Mouse (Mus musculus) intestine, embryonic 15.5 days (tissue): ENCODE data around the gene Ctdsp2. TPM values are rescaled to one million over a fixed set of nuclear protein-coding genes. Genes with fewer than 3 reads are reported as not detected.
A peak's percentile ranks its signal among the peaks of the same experiment; 100 is the strongest.

ENCODE experiments used
- ATAC-seq: fragments of 200-750 bp; cut with Nextera tagmentation; 2 replicates; pipeline ENCODE4 v1.8.0; 2017; ENCODE audit warnings: moderate TSS enrichment, moderate library complexity
- H3K27ac ChIP-seq: fragments of 300-500 bp; sonication (generic); 2 replicates; pipeline ENCODE4 v1.5.1; 2015; ENCODE audit warnings: mild to moderate bottlenecking, inconsistent platforms
- H3K27me3 ChIP-seq: fragments of 300-500 bp; sonication (generic); replicated peaks from 2 replicates; pipeline ENCODE4 v1.6.1; 2015; ENCODE audit warnings: inconsistent platforms
- H3K36me3 ChIP-seq: fragments of 300-500 bp; sonication (generic); 2 replicates; pipeline ENCODE4 v1.6.1; 2015; ENCODE audit warnings: inconsistent platforms
- H3K4me1 ChIP-seq: fragments of 300-500 bp; sonication (generic); replicated peaks from 2 replicates; pipeline ENCODE4 v1.6.1; 2015; ENCODE audit warnings: inconsistent platforms
- H3K4me2 ChIP-seq: fragments of 300-500 bp; sonication (generic); replicated peaks from 2 replicates; pipeline ENCODE4 v1.6.1; 2015; ENCODE audit warnings: mild to moderate bottlenecking, inconsistent platforms
- H3K4me3 ChIP-seq: fragments of 300-500 bp; sonication (generic); replicated peaks from 2 replicates; pipeline ENCODE4 v1.5.1; 2015; ENCODE audit warnings: inconsistent platforms
- H3K9ac ChIP-seq: fragments of 300-500 bp; sonication (generic); 2 replicates; pipeline ENCODE4 v1.6.1; 2015; ENCODE audit warnings: inconsistent platforms
- H3K9me3 ChIP-seq: fragments of 300-500 bp; sonication (generic); 2 replicates; pipeline ENCODE4 v1.6.1; 2016; ENCODE audit warnings: inconsistent platforms
- WGBS: fragments of 180-500 bp; shearing (Covaris S2); methylation state at CpG from one replicate; pipeline ENCODE4 v1.1.7; 2015; 5-methylcytosine and 5-hydroxymethylcytosine counted together
- polyA plus RNA-seq: library from polyadenylated mRNA; unstranded; fragments of >200 nt; fragmentation: Nextera tagmentation; extraction: Ambion mirVana; gene quantifications from 2 replicates; pipeline ENCODE4 v1.2.1, GENCODE M21; 2015

The Ctdsp2 gene
- polyA plus RNA-seq, 1 experiment from 2014 or later = 53.6 TPM

DNA sequence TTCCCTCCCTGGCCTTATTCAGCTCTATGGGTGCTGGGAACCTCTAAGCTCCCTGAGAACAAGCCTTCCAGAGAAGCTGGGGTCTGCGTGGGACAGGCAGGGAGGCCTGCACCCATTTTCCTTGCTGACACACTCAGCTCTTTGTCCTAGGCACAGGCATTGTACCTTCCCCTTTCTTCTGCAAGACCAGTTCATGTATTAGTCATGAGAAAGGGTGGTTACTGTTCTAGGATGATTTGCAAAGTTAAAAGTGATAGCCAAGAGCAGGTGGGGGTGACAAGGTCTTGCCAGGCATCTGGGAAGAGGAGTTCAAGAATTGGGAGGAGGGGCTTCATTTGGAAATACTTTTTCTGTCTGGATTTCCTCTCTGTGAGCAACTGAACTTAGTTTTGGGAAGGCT, 23.5 kb downstream of the Ctdsp2 start:
- H3K36me3 ChIP-seq = peaks cover 27% of the 10 kb centered on the region
- no peaks in the 10 kb centered on the region for H3K9me3 ChIP-seq
- H3K4me1 ChIP-seq = no peaks in the 10 kb centered on the region
- ATAC-seq = no peak
- H3K4me2 ChIP-seq = no peak overlapping the region
- H3K9ac ChIP-seq = no peak overlapping the region
- H3K27ac ChIP-seq = no peak overlapping the region
- H3K4me3 ChIP-seq = no peak overlapping the region
- no peaks in the 10 kb centered on the region for H3K27me3 ChIP-seq
- 86% methylated on average over 1 of the region's 1 CpGs for WGBS

DNA sequence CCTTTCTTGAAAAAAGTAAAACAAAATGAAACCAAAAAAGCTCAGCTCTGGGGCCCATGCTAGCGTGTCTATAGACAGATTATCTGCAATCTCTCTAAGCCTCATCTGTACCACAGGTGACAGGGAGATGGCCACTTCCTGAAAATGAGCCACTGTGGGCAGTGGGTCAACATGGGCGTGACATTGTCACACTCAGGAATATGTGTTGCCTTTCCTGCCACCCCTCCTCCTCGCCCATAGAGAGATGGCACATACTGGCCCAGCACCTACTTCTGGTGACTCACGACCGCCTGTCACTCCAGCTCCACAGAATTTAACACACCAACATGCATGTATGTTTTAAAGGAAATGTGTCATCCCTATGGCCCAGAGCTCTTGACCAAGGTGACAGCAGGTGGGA, 24.2 kb downstream of the Ctdsp2 start:
- Histone ChIP-seq H3K4me3 (no peak overlapping the region), H3K4me1 (no peaks in the 10 kb centered on the region), H3K9me3 (no peaks in the 10 kb centered on the region), H3K4me2 (no peak overlapping the region), H3K27ac (no peak overlapping the region), H3K9ac (no peak overlapping the region), H3K27me3 (no peaks in the 10 kb centered on the region), H3K36me3 (peaks cover 21% of the 10 kb centered on the region)
- 90% methylated on average over 5 of the region's 5 CpGs for WGBS
- no peak for ATAC-seq

DNA sequence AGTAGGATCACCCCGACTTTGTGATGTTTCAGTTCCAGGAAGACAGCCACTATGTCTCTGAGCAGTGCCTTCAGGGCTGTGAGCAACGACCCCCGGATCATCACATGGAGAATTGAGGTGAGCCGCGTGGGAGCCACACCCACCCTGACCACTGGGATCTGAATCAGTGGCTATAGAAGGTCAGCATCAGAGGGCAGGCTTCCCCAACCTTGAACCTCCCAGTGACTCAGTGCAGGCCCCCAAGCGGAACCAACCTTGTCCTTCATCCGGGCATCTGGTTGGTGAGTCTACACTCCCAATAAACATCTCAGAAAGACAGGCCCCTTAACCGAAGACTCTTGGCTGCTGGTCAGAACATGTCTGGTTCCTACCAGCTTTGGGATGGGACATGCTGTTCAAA, 24.8 kb downstream of the Ctdsp2 start:
- H3K36me3 ChIP-seq = peaks cover 15% of the 10 kb centered on the region
- no peak overlapping the region for H3K4me3 ChIP-seq
- H3K27me3 ChIP-seq = no peaks in the 10 kb centered on the region
- H3K27ac ChIP-seq = no peak overlapping the region
- H3K9ac ChIP-seq = no peak overlapping the region
- no peaks in the 10 kb centered on the region for H3K9me3 ChIP-seq
- ATAC-seq = no peak
- WGBS = 86% methylated on average over 8 of the region's 8 CpGs
- H3K4me1 ChIP-seq = no peaks in the 10 kb centered on the region
- no peak overlapping the region for H3K4me2 ChIP-seq

DNA sequence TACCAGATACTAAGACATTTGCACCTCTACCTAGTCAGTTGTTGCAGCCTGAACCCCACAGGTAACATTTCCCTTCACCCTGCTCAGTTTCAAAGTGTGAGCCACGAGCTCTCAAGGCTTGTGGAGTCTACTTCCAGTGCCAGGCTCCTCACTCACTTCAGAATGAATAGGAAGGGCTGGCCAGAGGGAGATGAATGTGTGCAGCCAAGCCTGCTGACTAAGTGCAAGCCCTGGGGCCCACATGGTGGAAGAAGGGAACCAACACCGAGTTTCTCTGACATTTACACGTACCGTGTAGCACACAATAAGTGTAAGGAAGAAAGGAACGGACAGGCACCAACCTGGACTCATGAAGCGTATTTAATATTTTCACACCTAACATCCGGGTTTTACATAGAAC, 25.3 kb downstream of the Ctdsp2 start:
- Histone ChIP-seq H3K9me3 (no peaks in the 10 kb centered on the region), H3K27me3 (no peaks in the 10 kb centered on the region), H3K4me2 (no peak overlapping the region), H3K4me1 (no peaks in the 10 kb centered on the region), H3K4me3 (no peak overlapping the region), H3K9ac (no peak overlapping the region), H3K36me3 (peaks cover 11% of the 10 kb centered on the region), H3K27ac (no peak overlapping the region)
- no peak for ATAC-seq
- WGBS = 80% methylated on average over 7 of the region's 7 CpGs

DNA sequence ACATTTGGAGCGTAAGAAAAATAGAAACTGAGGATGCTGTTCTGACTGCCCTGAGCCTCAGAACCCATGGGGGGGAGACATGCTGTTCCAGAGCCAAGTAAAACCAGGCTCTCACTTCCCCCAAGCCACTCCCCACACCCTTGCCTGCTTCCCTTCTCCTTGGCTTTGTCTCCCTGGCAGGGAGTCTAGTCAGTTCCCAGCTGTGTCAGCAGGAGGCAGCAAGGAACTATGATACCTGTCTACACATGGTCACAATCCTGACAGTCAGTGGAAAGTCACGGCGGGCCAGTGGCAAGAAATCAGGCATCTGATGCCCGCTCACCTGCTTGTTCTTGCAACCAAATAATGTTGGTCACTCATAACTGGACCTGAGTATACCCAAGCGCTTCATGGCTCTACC, 38.0 kb downstream of the Ctdsp2 start:
- Histone ChIP-seq H3K36me3 (no peaks in the 10 kb centered on the region), H3K4me1 (no peaks in the 10 kb centered on the region), H3K9ac (no peak overlapping the region), H3K27ac (no peak overlapping the region), H3K4me2 (no peak overlapping the region), H3K9me3 (no peaks in the 10 kb centered on the region), H3K4me3 (no peak overlapping the region), H3K27me3 (no peaks in the 10 kb centered on the region)
- peak; percentile 36; the same call in 1 of the 2 replicates for ATAC-seq
- 59% methylated on average over 5 of the region's 5 CpGs for WGBS

DNA sequence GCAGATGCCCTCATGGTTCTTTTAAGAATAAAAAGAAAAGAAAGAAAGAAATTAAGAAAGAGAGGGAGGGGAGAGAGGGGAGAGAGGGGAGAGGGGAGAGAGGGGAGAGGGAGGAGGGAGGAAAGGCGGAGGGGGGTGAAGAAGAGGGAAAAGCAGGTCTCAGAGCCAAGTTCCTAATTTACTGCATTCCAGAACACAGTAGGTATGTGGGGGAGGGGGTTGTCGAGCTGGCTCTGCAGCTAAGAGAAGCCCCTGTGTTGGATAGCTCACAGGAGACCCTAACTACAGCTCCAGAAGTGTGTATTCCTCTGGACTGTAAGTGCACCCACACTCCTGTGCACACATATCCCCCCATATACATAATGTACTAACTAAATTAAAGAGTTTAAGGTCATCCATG, 38.6 kb downstream of the Ctdsp2 start:
- Histone ChIP-seq H3K9me3 (no peaks in the 10 kb centered on the region), H3K4me2 (no peak overlapping the region)

DNA sequence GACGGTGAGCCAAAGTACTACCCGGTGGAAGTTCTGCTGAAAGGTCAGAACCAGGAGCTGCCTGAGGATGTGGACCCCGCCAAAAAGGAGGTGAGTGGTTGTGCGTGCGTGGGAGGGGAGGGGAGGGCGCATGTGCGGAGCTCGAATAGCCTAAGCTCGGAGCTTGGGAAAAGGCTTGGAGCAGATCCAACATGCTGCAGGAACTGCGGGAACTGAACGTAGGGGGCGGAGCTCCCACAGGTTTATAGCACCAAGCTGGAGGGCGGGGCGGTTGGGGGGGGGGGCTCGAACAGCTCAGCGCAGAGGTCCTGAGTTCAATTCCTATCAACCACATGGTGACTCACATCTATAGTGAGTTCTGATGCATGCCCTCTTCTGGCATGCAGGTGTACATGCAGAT, 39.9 kb downstream of the Ctdsp2 start:
- no peak overlapping the region for H3K27ac ChIP-seq
- peaks cover 4% of the 10 kb centered on the region; the same call in 1 of the 2 replicates for H3K36me3 ChIP-seq
- 73% methylated on average over 16 of the region's 16 CpGs for whole genome bisulfite sequencing
- H3K4me3 ChIP-seq = no peak overlapping the region
- H3K9ac ChIP-seq = no peak overlapping the region
- H3K9me3 ChIP-seq = no peaks in the 10 kb centered on the region
- H3K27me3 ChIP-seq = no peaks in the 10 kb centered on the region
- no peaks in the 10 kb centered on the region for H3K4me1 ChIP-seq
- no peak overlapping the region for H3K4me2 ChIP-seq
- no peak for ATAC-seq

More for the DNA sequence above, 38.6 kb downstream of the Ctdsp2 start:
- Histone ChIP-seq H3K9ac (no peak overlapping the region), H3K36me3 (no peaks in the 10 kb centered on the region), H3K27ac (no peak overlapping the region), H3K27me3 (no peaks in the 10 kb centered on the region), H3K4me3 (no peak overlapping the region), H3K4me1 (no peaks in the 10 kb centered on the region)
- no peak for ATAC-seq
- WGBS = 18% methylated on average over 2 of the region's 2 CpGs

DNA sequence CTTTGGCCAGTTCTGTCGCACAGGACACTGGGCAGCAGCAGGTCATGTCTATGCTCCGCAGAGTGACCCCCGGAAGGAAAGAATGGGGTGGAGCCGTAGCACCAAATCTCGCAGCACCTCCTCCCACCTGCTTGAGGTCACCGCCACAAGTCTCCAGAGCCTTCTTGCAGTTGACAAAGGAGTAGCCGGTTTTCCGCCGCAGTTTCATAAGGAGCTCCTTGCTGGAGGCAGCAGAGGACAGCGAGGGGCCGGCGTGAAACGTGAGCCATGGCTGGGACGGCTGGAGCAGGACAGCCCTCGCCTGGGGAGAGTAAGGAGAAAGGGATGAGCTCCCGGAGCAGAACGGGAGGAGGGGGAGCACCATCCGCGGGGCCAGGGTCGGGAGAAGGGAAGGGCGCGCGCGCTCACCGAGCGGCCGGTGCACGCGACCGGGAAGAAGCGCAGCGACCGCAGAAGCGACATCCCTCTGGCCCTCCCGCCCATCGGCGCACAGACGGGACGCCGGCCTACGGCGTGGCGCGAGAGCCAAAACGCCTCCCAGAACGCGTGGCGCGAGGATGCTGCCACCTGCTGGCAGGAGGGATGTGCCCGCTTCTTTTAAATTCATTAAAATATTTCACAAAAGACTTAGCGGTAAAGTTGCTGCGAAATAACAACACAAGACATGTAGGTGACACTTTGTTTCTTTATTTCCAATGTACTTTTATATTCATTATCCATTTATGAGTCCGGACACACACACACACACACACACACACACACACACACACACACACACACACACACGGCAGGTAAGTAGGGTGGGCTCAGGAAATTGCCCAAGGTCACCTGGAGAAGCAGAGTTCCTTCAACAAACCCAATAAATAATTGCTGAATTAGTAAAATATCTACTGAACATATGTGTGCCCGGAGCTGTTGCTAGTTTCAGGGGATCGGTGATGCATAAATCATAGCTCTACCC, 52.1 kb downstream of the Ctdsp2 start, which contains the start of gene Tsfm:
TSS of gene Tsfm (minus strand) at position 505 of the 961 bp plus-strand sequence.
- H3K27me3 ChIP-seq = no peaks in the 10 kb centered on the region
- peak within 1 kb of the TSS; percentile 86 for H3K9ac ChIP-seq
- WGBS = 5% methylated on average over 56 of the region's 56 CpGs
- H3K4me1 ChIP-seq = peaks cover 4% of the 10 kb centered on the region; the same call in 1 of the 2 replicates
- H3K4me3 ChIP-seq = peak within 1 kb of the TSS; percentile 80
- peak within 1 kb of the TSS; percentile 72 for H3K27ac ChIP-seq
- H3K36me3 ChIP-seq = peaks cover 13% of the 10 kb centered on the region; the same call in 1 of the 2 replicates
- H3K4me2 ChIP-seq = peak within 1 kb of the TSS; percentile 63
- peak; percentile 92 for ATAC-seq
- H3K9me3 ChIP-seq = no peaks in the 10 kb centered on the region

DNA sequence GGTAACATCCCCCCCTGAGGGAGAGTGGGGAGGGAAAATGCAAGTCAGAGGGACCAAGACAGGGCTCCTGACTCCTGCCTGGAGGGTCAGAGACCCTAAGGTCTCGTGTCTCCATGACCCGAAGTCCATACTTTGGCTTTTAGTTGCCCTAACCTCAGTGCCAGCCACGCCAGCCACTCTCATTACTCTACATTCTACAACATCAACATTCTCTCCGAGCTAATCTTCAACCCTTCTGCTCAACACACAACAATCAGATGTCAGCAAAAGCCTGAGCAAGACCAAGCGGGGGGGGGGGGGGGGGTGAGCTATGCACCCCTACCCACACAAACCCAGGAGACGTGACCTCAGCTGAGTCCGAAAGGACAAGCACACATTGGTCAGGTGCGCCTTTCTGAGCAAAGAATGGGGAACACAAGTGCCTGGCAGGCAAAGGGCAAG, 54.8 kb downstream of the Ctdsp2 start:
- peaks cover 4% of the 10 kb centered on the region; the same call in 1 of the 2 replicates for H3K4me1 ChIP-seq
- H3K9ac ChIP-seq = no peak overlapping the region
- 80% methylated on average over 8 of the region's 8 CpGs for WGBS
- no peak overlapping the region for H3K4me3 ChIP-seq
- no peaks in the 10 kb centered on the region for H3K9me3 ChIP-seq
- no peak overlapping the region for H3K4me2 ChIP-seq
- H3K27ac ChIP-seq = no peak overlapping the region
- ATAC-seq = no peak
- H3K36me3 ChIP-seq = 0 out of 2 replicates have a peak, but pooled peaks cover 1% of the 10 kb centered on the region
- no peaks in the 10 kb centered on the region for H3K27me3 ChIP-seq

DNA sequence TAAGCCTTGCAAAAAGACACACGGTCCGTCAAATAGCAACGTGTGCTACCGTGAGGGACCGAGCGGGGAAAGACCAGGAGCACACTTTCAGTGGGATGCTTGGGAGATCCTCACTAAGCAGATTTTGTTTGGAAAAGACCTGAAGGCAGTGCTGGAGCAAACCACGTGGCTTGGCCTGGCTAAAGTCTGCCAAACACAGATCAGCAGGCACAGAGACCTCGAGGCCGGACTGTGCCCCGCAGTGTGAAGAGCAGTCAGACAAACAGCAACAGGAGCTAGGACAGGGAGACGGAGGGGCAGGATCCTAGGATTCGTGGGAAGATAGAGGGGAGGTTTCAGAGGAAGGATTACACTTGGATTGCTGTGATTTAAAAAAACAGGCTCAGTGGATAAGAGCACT, 57.8 kb downstream of the Ctdsp2 start:
- H3K27ac ChIP-seq = no peak overlapping the region
- H3K9me3 ChIP-seq = no peaks in the 10 kb centered on the region
- no peak overlapping the region for H3K4me3 ChIP-seq
- WGBS = 76% methylated on average over 12 of the region's 12 CpGs
- H3K4me2 ChIP-seq = no peak overlapping the region
- H3K4me1 ChIP-seq = peaks cover 5% of the 10 kb centered on the region; the same call in 1 of the 2 replicates
- no peaks in the 10 kb centered on the region for H3K36me3 ChIP-seq
- no peak overlapping the region for H3K9ac ChIP-seq
- ATAC-seq = no peak
- 0 out of 2 replicates have a peak, but pooled peaks cover 3% of the 10 kb centered on the region for H3K27me3 ChIP-seq

DNA sequence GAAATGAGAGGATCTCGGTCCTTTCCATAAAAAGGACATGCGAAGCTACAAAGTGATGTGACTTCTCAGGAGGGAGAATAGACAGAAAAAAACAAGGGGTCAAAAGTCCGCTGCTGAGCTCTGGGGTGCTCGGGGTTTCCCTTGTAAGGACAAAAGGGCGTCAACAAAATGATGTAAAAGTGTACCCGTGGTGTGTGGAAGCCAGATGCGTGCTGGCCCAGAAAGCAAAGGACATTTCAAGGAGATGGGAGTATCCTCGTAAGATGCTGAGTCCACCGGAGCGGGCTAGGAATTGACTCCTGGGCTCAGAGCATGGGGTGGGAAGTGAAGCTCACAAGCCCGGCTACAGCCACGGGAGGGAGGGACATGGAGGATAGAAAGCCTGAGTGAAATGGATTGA, 59.1 kb downstream of the Ctdsp2 start:
- Histone ChIP-seq H3K9ac (no peak overlapping the region), H3K27ac (no peak overlapping the region), H3K36me3 (no peaks in the 10 kb centered on the region), H3K4me3 (no peak overlapping the region), H3K9me3 (no peaks in the 10 kb centered on the region), H3K27me3 (0 out of 2 replicates have a peak, but pooled peaks cover 3% of the 10 kb centered on the region), H3K4me2 (no peak overlapping the region), H3K4me1 (peaks cover 9% of the 10 kb centered on the region)
- WGBS = 75% methylated on average over 12 of the region's 12 CpGs
- ATAC-seq = no peak

DNA sequence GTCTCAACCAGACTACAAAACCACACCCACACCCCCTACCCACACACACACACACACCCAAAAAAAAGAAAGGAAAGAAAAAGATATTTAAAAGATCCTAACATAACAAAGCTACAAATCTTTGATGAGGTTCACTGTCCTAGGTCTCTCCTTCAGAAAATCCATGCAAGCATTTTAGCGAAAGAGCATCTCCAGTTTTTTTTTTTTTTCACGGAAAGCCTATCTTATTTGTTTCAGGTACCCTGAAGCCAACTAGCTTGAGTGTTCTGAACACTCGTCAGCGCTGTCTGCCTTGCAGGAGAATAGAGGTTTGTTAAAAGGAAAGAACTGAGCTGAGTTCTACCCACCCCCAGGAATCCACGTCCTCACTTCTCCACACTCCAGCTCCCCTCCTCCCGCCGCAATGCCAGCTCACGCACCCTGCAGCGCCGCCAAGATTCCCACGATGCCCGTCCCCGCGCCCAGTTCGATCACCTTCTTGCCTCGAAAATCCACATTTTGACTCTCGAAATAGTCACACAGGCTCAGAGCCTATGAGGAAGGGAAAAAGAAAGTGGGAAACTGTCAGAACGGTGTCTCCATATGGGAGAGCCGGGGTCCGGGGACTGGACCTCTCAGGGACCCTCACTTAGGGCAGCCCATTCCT, 62.2 kb downstream of the Ctdsp2 start:
- H3K9ac ChIP-seq = peak overlapping the region; percentile 69
- H3K4me2 ChIP-seq = peak overlapping the region; percentile 97
- H3K4me3 ChIP-seq = peak overlapping the region; percentile 85
- H3K36me3 ChIP-seq = no peaks in the 10 kb centered on the region
- H3K27ac ChIP-seq = no peak overlapping the region; the same call in 1 of the 2 replicates
- ATAC-seq = no peak
- peaks cover 11% of the 10 kb centered on the region for H3K4me1 ChIP-seq
- 2% methylated on average over 20 of the region's 20 CpGs for WGBS
- no peaks in the 10 kb centered on the region for H3K9me3 ChIP-seq
- 0 out of 2 replicates have a peak, but pooled peaks cover 3% of the 10 kb centered on the region for H3K27me3 ChIP-seq
